Mouse (Mus musculus) frontal cortex, postnatal 14 days (tissue): ENCODE data around the gene Timm17b.
A peak's percentile ranks its signal among the peaks of the same experiment; 100 is the strongest.
"Not testable (repeated sequence)": the region's sequence is repeated elsewhere in the genome, so short reads cannot be mapped to it uniquely, and the experiment has no call there.

Experiments used
- DNase-seq, 2 experiments: peaks; one replicate each; pipeline ENCODE4 v3.0.0; 2022; ENCODE audit warnings: low spot score in 2 of 2

Timm17b gene

DNA sequence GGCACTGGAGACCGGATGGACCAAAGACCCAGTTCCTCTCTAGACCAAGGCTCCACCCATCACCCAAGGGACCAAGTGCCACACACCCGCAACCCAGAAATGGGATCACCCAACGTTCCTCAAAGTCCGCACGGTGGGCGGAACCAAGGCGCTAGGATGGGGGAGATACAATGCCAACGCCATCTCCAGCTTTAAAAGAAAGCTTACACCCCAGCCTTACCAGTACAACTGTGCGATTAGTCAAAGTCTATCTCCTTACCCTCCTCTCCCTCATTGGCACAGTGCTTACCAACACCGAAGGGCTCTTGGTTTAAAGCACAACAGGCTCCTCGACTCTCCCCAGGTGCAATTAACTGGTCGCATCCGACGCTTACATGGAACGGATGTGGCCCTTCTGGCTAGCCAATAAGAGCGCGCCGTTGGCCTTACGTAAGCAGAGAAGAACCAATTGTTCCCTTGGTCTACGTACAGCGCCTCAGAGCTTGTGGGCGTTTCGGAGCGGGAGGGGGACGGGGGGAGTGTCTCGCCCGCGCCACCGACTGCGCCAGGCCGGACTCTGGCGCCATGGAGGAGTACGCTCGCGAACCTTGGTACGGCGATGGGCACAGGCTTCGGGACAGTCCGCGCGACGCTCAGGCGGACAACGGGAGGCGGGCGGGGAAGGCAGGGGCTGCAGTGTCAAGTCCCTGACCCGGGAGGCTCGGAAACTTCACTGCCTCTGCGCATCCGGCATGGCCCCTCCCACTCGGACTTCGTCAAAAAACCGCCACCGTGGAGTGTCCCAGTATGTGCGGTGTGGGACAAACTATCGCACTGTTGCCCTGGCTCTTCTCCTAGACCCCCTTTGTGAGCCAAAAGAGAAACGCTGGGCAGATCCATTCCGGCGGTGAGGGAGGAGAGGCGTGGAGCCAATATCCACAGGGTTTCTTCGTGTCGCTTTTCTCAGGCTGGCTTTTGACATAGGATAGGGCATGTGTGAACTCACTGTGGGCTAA is at the start of gene Timm17b, which contains the start of gene Pqbp1:
TSS of gene Timm17b (plus strand) at position 478 of the 995 bp plus-strand sequence.
TSS of gene Pqbp1 (minus strand) at position 390 of the 995 bp plus-strand sequence.
- DNase-seq, result peak; percentile 81 to 88

GRCm38 (mm10) chrX:7854578-7854977 is 44.6 kb upstream of the Timm17b start:
- no peak for DNase-seq

DNA sequence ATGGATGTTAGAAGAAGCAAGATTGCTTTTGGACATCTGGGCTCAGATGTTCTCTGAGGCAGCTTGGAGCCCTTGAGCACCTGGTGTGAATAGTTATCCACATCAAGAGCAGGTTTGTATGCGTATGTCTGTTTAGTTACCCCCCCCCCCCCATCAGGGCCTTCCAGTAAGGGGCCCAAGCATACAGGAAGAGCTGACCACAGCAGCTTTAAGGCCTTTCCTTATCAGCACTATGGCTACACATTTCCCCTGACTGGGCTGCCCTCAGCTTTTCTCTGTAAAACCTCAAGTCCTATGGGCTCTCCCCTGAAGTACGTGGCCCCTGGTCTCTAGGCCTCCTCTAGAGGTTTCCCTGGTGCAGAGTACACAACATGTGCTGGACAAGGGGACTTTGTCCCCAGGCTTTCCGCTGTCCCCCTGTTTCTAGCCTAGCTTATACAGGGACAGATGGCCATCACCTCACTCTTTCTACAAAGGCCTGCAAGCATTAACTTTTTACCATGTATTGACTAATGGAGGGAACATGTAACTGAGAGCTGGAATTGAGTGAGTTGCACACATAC is 39.9 kb upstream of the Timm17b start:
- DNase-seq, result no peak

DNA sequence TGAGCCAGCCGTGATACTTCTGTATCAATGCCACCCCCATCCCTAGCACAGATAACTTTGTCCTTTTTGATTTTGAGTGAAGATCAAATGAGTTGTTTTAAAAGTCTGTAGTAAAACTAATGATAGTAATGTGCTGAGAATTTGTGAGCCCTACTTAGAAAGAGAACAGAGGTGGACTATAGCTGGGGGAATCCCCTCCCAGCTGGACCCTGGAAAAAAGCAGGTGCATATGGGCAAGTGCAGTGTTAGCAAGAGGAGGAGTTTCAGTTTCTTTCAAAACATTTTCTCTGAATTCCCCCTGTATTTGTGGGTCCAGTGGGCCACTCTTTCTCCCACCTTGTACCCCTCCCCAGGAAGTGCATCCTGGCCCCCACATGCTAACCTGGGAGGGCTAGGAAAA is 36.0 kb upstream of the Timm17b start:
- no peak for DNase-seq

GRCm38 (mm10) chrX:7864551-7864950 is 34.6 kb upstream of the Timm17b start:
- DNase-seq, result no peak

GRCm38 (mm10) chrX:7865343-7865742 is 33.8 kb upstream of the Timm17b start:
- no peak for DNase-seq

- no peak for DNase-seq
Observed at GRCm38 (mm10) chrX:7865786-7866185, 33.4 kb upstream of the Timm17b start.

GRCm38 (mm10) chrX:7867141-7867540 is 32.0 kb upstream of the Timm17b start:
- no peak for DNase-seq

DNA sequence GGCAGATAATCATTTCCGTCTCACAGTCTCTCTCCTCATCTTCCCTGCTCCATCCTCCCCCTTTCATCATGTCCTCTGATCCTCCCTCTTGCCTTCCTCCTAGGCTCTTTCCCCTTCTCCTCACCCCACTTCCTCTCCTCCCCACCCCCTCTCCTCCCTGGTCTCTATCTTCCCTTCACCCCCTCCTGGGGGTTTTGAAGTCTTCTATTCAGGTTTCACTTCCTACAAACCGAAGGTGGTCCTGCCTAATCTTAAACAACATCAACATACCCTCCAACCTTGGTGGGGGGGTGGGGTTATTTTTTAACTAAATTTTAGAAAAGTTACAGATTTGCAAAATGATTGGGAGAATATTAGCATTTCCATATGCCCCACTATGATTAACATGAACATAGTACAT is 30.7 kb upstream of the Timm17b start:
- no peak for DNase-seq

- DNase-seq, result no peak
Observed at GRCm38 (mm10) chrX:7869826-7870225, 29.3 kb upstream of the Timm17b start.

DNA sequence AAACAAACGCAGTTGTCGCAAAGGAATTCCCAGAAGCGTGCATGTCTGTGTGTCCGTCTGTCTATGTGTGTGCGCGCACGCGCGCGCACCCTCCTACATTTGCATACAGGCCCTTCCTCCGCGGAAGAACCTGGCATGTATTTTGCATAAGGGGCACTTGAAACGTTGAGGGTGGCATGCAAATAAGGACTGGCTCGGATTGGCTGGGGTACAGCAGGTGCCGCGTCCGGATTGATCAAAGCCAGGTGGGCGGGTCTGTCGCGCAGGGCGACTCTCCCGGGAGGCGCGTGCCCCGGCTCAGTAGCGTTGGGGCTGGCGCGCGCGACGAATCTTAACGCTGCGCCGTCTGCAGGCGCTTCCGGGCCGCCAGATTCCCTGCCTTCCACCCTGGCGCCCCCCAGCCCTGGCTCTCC is 21.1 kb upstream of the Timm17b start, which contains the start of gene Pim2:
TSS of gene Pim2 (plus strand) at position 256 of the 413 bp plus-strand sequence.
- DNase-seq, result peak; percentile 77 to 82

- DNase-seq, result no peak
Observed at GRCm38 (mm10) chrX:7878495-7878894, 20.7 kb upstream of the Timm17b start.

DNA sequence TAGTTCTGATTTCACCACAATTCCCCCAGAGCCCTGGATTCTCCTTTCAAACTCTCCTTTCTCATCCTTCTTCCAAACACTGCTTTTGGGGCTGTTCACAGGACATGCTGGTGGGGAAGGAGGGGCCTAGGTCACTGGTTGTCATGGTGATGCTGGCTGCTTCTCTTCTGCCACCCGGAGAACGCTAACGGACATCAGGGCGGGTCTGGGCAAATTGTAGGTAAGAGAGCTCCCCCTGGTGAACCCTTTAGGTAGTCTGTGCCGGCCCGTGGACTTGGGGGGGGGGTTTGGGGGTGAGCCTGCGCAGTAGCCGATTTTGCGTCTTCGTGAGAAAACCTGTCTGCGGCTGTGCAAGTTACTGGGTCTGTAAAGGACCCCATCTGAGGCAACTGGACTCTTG is 19.3 kb upstream of the Timm17b start:
- DNase-seq, result peak; percentile 35 to 52

- DNase-seq, result peak; percentile 70 to 80
Observed at GRCm38 (mm10) chrX:7883841-7884567, 15.2 kb upstream of the Timm17b start, which contains the start of gene Slc35a2. Slc35a2 (plus strand) TSS chrX:7884028.

- DNase-seq, result no peak
Observed at GRCm38 (mm10) chrX:7898211-7898610, 946 bp upstream of the Timm17b start.

DNA sequence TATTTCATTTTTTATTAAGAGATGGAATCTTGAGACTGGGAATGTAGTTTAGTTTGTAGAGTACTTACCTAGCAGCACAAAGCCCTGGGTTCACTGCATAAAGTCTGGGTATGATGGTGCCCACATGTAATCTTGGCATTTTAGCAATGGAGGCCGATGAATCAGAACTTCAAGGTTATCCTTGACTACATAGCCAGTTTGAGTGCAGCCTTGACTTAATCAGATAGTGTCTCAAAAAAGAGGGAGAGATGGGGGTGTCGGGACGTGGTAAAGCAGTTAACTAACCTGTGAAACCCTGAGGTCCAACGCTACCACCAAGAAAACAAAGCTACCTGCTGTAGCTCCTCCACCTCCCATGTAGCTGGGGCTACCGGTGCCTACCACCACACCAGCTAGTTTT is 5.3 kb downstream of the Timm17b start:
- no peak for DNase-seq

- no peak for DNase-seq
Observed at GRCm38 (mm10) chrX:7907735-7908134, 8.6 kb downstream of the Timm17b start, which contains the start of gene Gm10491. Gm10491 (minus strand) TSS chrX:7907835.

DNA sequence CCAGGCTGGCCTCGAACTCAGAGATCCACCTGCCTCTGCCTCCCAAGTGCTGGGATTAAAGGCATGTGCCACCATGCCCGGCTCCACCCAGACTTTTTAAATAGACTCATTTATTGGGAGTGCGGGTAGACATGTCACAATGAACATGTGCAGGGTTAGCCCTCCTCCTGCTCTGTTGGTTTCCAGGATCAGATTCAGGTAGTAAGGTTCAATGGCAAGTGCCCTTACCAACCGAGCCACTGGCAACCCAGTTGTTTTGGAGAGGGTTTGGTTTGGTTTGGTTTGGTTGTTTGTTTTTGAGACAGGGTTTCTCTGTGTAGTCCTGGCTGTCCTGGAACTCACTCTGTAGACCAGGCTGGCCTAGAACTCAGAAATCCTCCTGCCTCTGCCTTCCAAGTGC is 10.1 kb downstream of the Timm17b start, which contains the start of gene Gm10490:
TSS of gene Gm10490 (plus strand) at position 301 of the 400 bp plus-strand sequence.
- not testable (repeated sequence) for DNase-seq

DNA sequence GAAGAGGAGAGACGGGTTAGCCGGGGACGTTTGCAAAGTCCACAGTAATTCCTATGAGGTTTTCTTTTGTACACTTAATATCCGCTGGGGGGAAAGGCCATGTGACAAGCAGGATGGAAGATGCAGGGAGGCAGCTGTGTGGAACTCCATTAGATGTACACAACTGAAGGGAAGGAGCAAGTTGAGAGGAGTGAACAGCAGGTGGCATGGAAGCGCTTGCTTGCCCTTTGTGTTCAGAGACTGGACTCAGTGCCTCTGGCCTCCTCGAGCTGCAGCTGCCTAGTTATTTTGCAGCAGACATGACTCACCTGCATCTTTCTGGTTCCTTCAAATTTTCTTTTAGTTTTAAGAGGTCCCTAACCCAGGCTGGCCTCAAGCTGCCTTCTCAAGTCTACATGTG is 11.3 kb downstream of the Timm17b start:
- DNase-seq, result no peak

- DNase-seq, result not testable (repeated sequence)
Observed at GRCm38 (mm10) chrX:7915669-7916068, 16.5 kb downstream of the Timm17b start.

DNA sequence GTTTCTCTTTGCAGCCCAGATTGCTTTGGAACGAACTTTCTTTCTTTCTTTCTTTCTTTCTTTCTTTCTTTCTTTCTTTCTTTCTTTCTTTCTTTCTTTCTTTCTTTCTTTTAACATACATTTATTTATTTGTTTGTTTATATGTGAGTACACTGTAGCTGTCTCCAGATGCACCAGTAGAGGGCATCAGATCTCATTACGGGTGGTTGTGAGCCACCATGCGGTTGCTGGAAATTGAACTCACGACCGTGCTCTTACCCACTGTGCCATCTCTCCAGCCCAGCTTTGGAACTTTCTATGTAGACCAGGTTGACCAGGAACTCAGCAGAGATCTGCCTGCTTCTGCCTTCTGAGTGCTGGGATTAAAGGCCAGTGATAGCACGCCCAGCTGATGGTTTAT is 18.8 kb downstream of the Timm17b start:
- not testable (repeated sequence) for DNase-seq
